Mouse (Mus musculus): ENCODE measurements around the gene Zkscan7. TPM values are rescaled to one million over a fixed set of nuclear protein-coding genes. Genes with fewer than 3 reads are reported as not detected.

Zkscan7 gene
- polyA plus RNA-seq, 1 experiment, result 8.5 TPM

GRCm38 (mm10) chr9:122860752-122861151 is 24.7 kb upstream of the Zkscan7 start:
- no peak for DNase-seq (ENCODE audit: low read depth)
- TF ChIP-seq CTCF (IDR thresholded peaks at IDR 0.05; ENCODE audit: borderline replicate concordance, extremely low read depth, insufficient read depth, insufficient read length) (no peak), POLR2A (IDR thresholded peaks at IDR 0.05; ENCODE audit: borderline replicate concordance, extremely low read depth, insufficient read depth, insufficient read length, poor library complexity, severe bottlenecking) (no peak)

- DNase-seq (ENCODE audit: low read depth), result no peak
- TF ChIP-seq CTCF (IDR thresholded peaks at IDR 0.05; ENCODE audit: borderline replicate concordance, extremely low read depth, insufficient read depth, insufficient read length) (no peak), POLR2A (IDR thresholded peaks at IDR 0.05; ENCODE audit: borderline replicate concordance, extremely low read depth, insufficient read depth, insufficient read length, poor library complexity, severe bottlenecking) (no peak)
Measured at GRCm38 (mm10) chr9:122863731-122864130, 21.8 kb upstream of the Zkscan7 start.

- TF ChIP-seq CTCF (IDR thresholded peaks at IDR 0.05; ENCODE audit: borderline replicate concordance, extremely low read depth, insufficient read depth, insufficient read length) (no peak), POLR2A (IDR thresholded peaks at IDR 0.05; ENCODE audit: borderline replicate concordance, extremely low read depth, insufficient read depth, insufficient read length, poor library complexity, severe bottlenecking) (no peak)
- DNase-seq (ENCODE audit: low read depth), result no peak
Measured at GRCm38 (mm10) chr9:122864848-122865247, 20.6 kb upstream of the Zkscan7 start.

- peak; percentile 57 for TF ChIP-seq POLR2A (IDR thresholded peaks at IDR 0.05; ENCODE audit: borderline replicate concordance, extremely low read depth, insufficient read depth, insufficient read length, poor library complexity, severe bottlenecking)
- no peak for TF ChIP-seq CTCF (IDR thresholded peaks at IDR 0.05; ENCODE audit: borderline replicate concordance, extremely low read depth, insufficient read depth, insufficient read length)
- peak; percentile 96 for DNase-seq (ENCODE audit: low read depth)
Measured at GRCm38 (mm10) chr9:122865697-122866166, 19.8 kb upstream of the Zkscan7 start, which contains the start of gene Zfp445. Zfp445 (minus strand) TSS chr9:122866006.

GRCm38 (mm10) chr9:122866192-122866591 is 19.3 kb upstream of the Zkscan7 start:
- TF ChIP-seq POLR2A (IDR thresholded peaks at IDR 0.05; ENCODE audit: borderline replicate concordance, extremely low read depth, insufficient read depth, insufficient read length, poor library complexity, severe bottlenecking) (no peak), CTCF (IDR thresholded peaks at IDR 0.05; ENCODE audit: borderline replicate concordance, extremely low read depth, insufficient read depth, insufficient read length) (no peak)
- DNase-seq (ENCODE audit: low read depth), result no peak

GRCm38 (mm10) chr9:122872595-122872994 is 12.9 kb upstream of the Zkscan7 start:
- TF ChIP-seq POLR2A (IDR thresholded peaks at IDR 0.05; ENCODE audit: borderline replicate concordance, extremely low read depth, insufficient read depth, insufficient read length, poor library complexity, severe bottlenecking) (no peak), CTCF (IDR thresholded peaks at IDR 0.05; ENCODE audit: borderline replicate concordance, extremely low read depth, insufficient read depth, insufficient read length) (no peak)
- no peak for DNase-seq (ENCODE audit: low read depth)

GRCm38 (mm10) chr9:122874653-122875052 is 10.8 kb upstream of the Zkscan7 start:
- TF ChIP-seq POLR2A (IDR thresholded peaks at IDR 0.05; ENCODE audit: borderline replicate concordance, extremely low read depth, insufficient read depth, insufficient read length, poor library complexity, severe bottlenecking), result no peak
- no peak for TF ChIP-seq CTCF (IDR thresholded peaks at IDR 0.05; ENCODE audit: borderline replicate concordance, extremely low read depth, insufficient read depth, insufficient read length)
- DNase-seq (ENCODE audit: low read depth), result no peak

GRCm38 (mm10) chr9:122875145-122875544 is 10.3 kb upstream of the Zkscan7 start:
- DNase-seq (ENCODE audit: low read depth), result no peak

GRCm38 (mm10) chr9:122886372-122887179 is 1.1 kb downstream of the Zkscan7 start:
- TF ChIP-seq CTCF (IDR thresholded peaks at IDR 0.05; ENCODE audit: borderline replicate concordance, extremely low read depth, insufficient read depth, insufficient read length) (no peak), POLR2A (IDR thresholded peaks at IDR 0.05; ENCODE audit: borderline replicate concordance, extremely low read depth, insufficient read depth, insufficient read length, poor library complexity, severe bottlenecking) (no peak)
- peak; percentile 89 for DNase-seq (ENCODE audit: low read depth)

More at GRCm38 (mm10) chr9:122875145-122875544, 10.3 kb upstream of the Zkscan7 start:
- no peak for TF ChIP-seq CTCF (IDR thresholded peaks at IDR 0.05; ENCODE audit: borderline replicate concordance, extremely low read depth, insufficient read depth, insufficient read length)
- no peak for TF ChIP-seq POLR2A (IDR thresholded peaks at IDR 0.05; ENCODE audit: borderline replicate concordance, extremely low read depth, insufficient read depth, insufficient read length, poor library complexity, severe bottlenecking)

GRCm38 (mm10) chr9:122901047-122901446 is 15.6 kb downstream of the Zkscan7 start:
- DNase-seq (ENCODE audit: low read depth), result no peak
- no peak for TF ChIP-seq CTCF (IDR thresholded peaks at IDR 0.05; ENCODE audit: borderline replicate concordance, extremely low read depth, insufficient read depth, insufficient read length)
- no peak for TF ChIP-seq POLR2A (IDR thresholded peaks at IDR 0.05; ENCODE audit: borderline replicate concordance, extremely low read depth, insufficient read depth, insufficient read length, poor library complexity, severe bottlenecking)

- DNase-seq (ENCODE audit: low read depth), result peak; percentile 96
- no peak for TF ChIP-seq CTCF (IDR thresholded peaks at IDR 0.05; ENCODE audit: borderline replicate concordance, extremely low read depth, insufficient read depth, insufficient read length)
- TF ChIP-seq POLR2A (IDR thresholded peaks at IDR 0.05; ENCODE audit: borderline replicate concordance, extremely low read depth, insufficient read depth, insufficient read length, poor library complexity, severe bottlenecking), result peak; percentile 57; the same call in 1 of the 2 replicates
Measured at GRCm38 (mm10) chr9:122902717-122903535, 17.4 kb downstream of the Zkscan7 start.
